Mouse (Mus musculus): Measurements from ENCODE around the gene Gm9008. TPM values are rescaled to one million over a fixed set of nuclear protein-coding genes. Genes with fewer than 3 reads are reported as not detected.

The Gm9008 gene
- polyA plus RNA-seq (2012; fragmentation: generic; extraction: Trizol) = under 1 TPM; 0.07 to 0.11 TPM

GRCm38 (mm10) chr6:76497054-76497835 is at the start of gene Gm9008:
Gene Gm9008, minus strand, starts transcription at chr6:76497784.

All from C3H10T1/2 (cell line).